Mouse (Mus musculus) MEL-GATA-1-ER (cell line): ENCODE results near the gene Pgam2.
"Not testable (repeated sequence)": the region's sequence is repeated elsewhere in the genome, so short reads cannot be mapped to it uniquely, and the experiment has no call there.

Experiments
- DNase-seq: peaks from one replicate; pipeline ENCODE4 v3.0.0-alpha.2; 2012; ENCODE audit warnings: low read depth; ENCODE audit errors: extremely low read depth

Gene Pgam2

GRCm38 (mm10) chr11:5803551-5803981, at the start of gene Pgam2:
TSS of gene Pgam2 (minus strand) at chr11:5803733.
- no peak for DNase-seq

GRCm38 (mm10) chr11:5852314-5852713, 48.8 kb upstream of the Pgam2 start:
- no peak for DNase-seq

- no peak for DNase-seq
These were observed 47.6 kb upstream of the Pgam2 start for GRCm38 (mm10) chr11:5851021-5851736.

GRCm38 (mm10) chr11:5850452-5850851, 46.9 kb upstream of the Pgam2 start:
- no peak for DNase-seq

- no peak for DNase-seq
These were observed 45.8 kb upstream of the Pgam2 start for GRCm38 (mm10) chr11:5849316-5849715.

- no peak for DNase-seq
These were observed 45.2 kb upstream of the Pgam2 start for GRCm38 (mm10) chr11:5848741-5849140.

- no peak for DNase-seq
These were observed 43.3 kb upstream of the Pgam2 start for GRCm38 (mm10) chr11:5846639-5847345.

- DNase-seq = no peak
These were observed 39.6 kb upstream of the Pgam2 start for GRCm38 (mm10) chr11:5843131-5843530.

- no peak for DNase-seq
These were observed 38.2 kb upstream of the Pgam2 start for GRCm38 (mm10) chr11:5841751-5842150.

- no peak for DNase-seq
These were observed 36.8 kb upstream of the Pgam2 start for GRCm38 (mm10) chr11:5840346-5840745.

- peak; percentile 92 for DNase-seq
These were observed 34.0 kb upstream of the Pgam2 start, which contains the start of gene Polm for GRCm38 (mm10) chr11:5837251-5838246. TSS of gene Polm (minus strand) at chr11:5838016.

- DNase-seq = no peak
These were observed 32.6 kb upstream of the Pgam2 start for GRCm38 (mm10) chr11:5836126-5836525.

- DNase-seq = no peak
These were observed 31.5 kb upstream of the Pgam2 start for GRCm38 (mm10) chr11:5835057-5835456.

GRCm38 (mm10) chr11:5834506-5834905, 31.0 kb upstream of the Pgam2 start:
- DNase-seq = no peak

GRCm38 (mm10) chr11:5829327-5829726, 25.8 kb upstream of the Pgam2 start:
- DNase-seq = no peak

GRCm38 (mm10) chr11:5828509-5829191, 25.1 kb upstream of the Pgam2 start:
- no peak for DNase-seq

- no peak for DNase-seq
These were observed 24.4 kb upstream of the Pgam2 start for GRCm38 (mm10) chr11:5827931-5828330.

GRCm38 (mm10) chr11:5825432-5825831, 21.9 kb upstream of the Pgam2 start:
- DNase-seq = no peak

- DNase-seq = peak; percentile 41
These were observed 15.7 kb upstream of the Pgam2 start for GRCm38 (mm10) chr11:5819223-5819622.

- DNase-seq = no peak
These were observed 9.8 kb upstream of the Pgam2 start for GRCm38 (mm10) chr11:5813381-5813780.

- not testable (repeated sequence) for DNase-seq
These were observed 6.0 kb upstream of the Pgam2 start for GRCm38 (mm10) chr11:5809487-5809886.
